Mouse (Mus musculus): Measurements from ENCODE around the gene Ifna4. TPM values are rescaled to one million over a fixed set of nuclear protein-coding genes. Genes with fewer than 3 reads are reported as not detected.
A peak's percentile ranks its signal among the peaks of the same experiment; 100 is the strongest.
"Not testable (repeated sequence)": the region's sequence is repeated elsewhere in the genome, so short reads cannot be mapped to it uniquely, and the experiment has no call there.

The Ifna4 gene
- total RNA-seq (2021) = not detected

DNA sequence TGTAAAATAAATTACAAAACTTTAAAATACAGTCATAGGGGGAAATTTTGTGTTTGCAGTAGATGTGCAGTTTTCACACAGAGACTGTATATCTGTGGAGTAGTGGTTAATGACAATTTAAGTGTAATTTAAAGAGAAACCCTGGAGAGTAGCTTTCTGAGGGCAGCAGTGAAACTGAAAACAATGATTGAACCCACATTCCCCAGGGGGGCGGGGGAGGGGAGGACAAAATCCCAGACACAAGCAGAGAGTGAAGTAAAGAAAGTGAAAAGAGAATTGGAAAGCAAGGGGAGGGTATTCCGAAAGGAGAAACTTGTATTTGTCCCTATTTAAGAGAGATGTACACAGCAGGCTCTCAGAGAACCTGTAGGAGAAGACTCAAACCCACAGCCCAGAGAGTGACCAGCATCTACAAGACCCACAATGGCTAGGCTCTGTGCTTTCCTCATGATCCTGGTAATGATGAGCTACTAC is at the start of gene Ifna4:
Gene Ifna4 (plus strand): TSS at position 424 of the 474 bp plus-strand sequence.
- no peak for DNase-seq

DNA sequence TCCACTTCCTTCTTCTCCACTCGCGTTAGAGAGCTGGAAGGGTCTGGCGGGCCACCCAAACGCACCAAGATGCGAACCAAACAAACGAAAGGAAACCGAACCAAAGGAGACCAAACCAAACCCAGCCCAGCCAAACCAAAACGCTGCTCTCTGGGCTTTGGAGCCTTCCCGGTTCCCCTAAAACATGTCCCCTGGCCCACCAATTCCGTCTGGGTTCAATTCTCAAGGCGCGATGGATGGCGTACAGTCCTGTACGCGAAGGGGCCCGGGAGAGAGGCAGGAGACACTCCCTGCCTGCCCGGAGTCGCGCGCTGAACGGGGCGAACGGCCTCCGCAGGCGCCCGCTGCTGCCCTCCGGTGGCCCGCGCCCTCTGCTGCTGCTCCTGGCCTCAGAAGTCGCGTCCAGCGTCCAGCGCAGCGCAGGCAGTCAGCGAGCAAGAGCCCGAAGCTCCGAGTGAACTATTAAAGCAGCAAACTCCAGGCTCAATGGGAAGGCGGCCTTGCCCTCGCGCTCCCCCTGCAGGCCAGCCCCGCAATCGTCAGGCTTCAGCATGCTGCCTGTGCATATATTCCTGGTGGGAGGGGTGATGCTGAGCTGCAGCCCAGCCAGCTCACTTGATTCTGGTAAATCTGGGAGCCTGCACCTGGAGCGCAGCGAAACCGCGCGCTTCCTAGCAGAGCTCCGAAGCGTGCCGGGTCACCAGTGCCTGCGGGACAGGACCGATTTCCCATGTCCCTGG is 47.6 kb upstream of the Ifna4 start, which contains the start of gene Gm13275:
Gene Gm13275 (plus strand): TSS at position 552 of the 740 bp plus-strand sequence.
- DNase-seq = peak; percentile 79

DNA sequence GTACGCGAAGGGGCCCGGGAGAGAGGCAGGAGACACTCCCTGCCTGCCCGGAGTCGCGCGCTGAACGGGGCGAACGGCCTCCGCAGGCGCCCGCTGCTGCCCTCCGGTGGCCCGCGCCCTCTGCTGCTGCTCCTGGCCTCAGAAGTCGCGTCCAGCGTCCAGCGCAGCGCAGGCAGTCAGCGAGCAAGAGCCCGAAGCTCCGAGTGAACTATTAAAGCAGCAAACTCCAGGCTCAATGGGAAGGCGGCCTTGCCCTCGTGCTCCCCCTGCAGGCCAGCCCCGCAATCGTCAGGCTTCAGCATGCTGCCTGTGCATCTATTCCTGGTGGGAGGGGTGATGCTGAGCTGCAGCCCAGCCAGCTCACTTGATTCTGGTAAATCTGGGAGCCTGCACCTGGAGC is 44.6 kb upstream of the Ifna4 start, which contains the start of gene Gm13279:
Gene Gm13279 (plus strand): TSS at position 301 of the 400 bp plus-strand sequence.
- not testable (repeated sequence) for DNase-seq

DNA sequence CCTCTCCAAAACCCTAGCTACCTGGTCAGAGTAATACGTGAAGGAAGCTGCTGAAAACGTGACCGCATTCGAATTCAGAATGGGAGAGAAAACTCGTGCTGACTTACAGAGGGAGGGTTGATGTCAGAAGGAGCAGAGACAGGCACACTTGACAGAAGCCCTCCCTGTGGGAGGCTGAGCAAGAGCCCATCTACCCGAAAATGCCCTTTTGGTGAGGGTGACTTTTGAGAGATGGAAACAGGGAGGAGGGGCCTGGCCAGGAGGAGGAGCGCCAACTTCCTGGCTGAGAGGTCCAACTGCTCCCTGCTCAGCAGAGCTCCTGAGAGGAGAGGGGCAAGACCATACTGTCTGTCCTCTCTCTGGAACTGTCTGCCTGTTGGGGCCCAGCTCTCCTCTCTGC is 42.3 kb upstream of the Ifna4 start, which contains the start of gene Gm13285:
Gene Gm13285 (plus strand): TSS at position 301 of the 400 bp plus-strand sequence.
- not testable (repeated sequence) for DNase-seq

DNA sequence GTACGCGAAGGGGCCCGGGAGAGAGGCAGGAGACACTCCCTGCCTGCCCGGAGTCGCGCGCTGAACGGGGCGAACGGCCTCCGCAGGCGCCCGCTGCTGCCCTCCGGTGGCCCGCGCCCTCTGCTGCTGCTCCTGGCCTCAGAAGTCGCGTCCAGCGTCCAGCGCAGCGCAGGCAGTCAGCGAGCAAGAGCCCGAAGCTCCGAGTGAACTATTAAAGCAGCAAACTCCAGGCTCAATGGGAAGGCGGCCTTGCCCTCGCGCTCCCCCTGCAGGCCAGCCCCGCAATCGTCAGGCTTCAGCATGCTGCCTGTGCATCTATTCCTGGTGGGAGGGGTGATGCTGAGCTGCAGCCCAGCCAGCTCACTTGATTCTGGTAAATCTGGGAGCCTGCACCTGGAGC is 38.7 kb upstream of the Ifna4 start, which contains the start of gene Gm13287:
Gene Gm13287 (plus strand): TSS at position 301 of the 400 bp plus-strand sequence.
- DNase-seq = not testable (repeated sequence)

DNA sequence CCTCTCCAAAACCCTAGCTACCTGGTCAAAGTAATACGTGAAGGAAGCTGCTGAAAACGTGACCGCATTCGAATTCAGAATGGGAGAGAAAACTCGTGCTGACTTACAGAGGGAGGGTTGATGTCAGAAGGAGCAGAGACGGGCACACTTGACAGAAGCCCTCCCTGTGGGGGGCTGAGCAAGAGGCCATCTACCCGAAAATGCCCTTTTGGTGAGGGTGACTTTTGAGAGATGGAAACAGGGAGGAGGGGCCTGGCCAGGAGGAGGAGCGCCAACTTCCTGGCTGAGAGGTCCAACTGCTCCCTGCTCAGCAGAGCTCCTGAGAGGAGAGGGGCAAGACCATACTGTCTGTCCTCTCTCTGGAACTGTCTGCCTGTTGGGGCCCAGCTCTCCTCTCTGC is 36.4 kb upstream of the Ifna4 start, which contains the start of gene Gm13288:
Gene Gm13288 (plus strand): TSS at position 301 of the 400 bp plus-strand sequence.
- DNase-seq = not testable (repeated sequence)

DNA sequence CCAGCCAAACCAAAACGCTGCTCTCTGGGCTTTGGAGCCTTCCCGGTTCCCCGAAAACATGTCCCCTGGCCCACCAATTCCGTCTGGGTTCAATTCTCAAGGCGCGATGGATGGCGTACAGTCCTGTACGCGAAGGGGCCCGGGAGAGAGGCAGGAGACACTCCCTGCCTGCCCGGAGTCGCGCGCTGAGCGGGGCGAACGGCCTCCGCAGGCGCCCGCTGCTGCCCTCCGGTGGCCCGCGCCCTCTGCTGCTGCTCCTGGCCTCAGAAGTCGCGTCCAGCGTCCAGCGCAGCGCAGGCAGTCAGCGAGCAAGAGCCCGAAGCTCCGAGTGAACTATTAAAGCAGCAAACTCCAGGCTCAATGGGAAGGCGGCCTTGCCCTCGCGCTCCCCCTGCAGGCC is 35.9 kb upstream of the Ifna4 start:
- peak; percentile 50 for DNase-seq

DNA sequence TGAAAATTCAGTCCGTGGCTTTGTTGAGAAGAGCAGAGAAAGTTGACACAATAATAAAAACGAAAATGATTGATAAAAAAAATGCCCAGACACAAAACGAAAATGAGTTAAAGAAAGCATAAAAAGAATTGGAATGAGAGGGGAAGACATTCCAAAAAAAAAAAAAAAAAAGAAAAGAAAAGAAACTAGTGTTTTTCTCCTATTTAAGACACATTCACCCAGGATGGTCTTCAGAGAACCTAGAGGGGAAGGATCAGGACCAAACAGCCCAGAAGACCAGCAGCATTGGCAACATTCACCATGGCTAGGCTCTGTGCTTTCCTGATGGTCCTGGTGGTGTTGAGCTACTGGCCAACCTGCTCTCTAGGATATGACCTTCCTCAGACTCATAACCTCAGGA is 25.7 kb upstream of the Ifna4 start, which contains the start of gene Ifna7:
Gene Ifna7 (plus strand): TSS at position 301 of the 400 bp plus-strand sequence.
- no peak for DNase-seq

DNA sequence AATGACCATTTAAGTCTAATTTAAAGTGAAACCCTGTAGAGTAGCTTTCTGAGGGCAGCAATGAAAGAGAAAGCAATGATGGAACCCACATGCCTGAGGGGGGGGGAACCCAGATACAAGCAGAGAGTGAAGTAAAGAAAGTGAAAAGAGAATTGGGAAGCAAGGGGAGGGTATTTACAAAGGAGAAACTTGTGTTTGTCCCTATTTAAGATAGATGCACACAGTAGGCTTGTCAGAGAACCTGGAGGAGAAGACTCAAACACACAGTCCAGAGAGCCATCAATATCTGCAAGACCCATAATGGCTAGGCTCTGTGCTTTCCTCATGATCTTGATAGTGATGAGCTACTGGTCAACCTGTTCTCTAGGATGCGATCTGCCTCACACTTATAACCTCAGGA is 22.0 kb upstream of the Ifna4 start, which contains the start of gene Ifna11:
Gene Ifna11 (plus strand): TSS at position 301 of the 400 bp plus-strand sequence.
- DNase-seq = no peak

DNA sequence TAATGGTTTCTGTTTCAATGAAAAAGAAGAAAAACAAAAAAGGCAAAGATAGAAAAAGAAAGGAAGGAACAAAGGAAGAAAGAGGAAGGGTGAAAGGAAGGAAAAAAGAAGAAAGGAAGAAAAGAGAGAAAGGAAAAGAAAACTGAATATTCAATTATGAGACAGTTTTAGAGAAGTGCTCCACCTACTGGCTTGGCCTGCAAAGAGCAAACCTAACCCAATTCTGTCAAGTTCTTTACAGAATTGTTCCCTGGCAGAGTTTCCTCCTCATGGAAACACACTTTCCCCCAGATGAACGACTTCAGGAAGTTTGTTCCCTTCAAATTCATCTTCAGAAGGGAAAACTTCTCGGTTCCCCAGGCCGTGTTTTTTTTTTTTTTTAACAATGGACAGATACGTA is 18.7 kb upstream of the Ifna4 start:
- DNase-seq = no peak

DNA sequence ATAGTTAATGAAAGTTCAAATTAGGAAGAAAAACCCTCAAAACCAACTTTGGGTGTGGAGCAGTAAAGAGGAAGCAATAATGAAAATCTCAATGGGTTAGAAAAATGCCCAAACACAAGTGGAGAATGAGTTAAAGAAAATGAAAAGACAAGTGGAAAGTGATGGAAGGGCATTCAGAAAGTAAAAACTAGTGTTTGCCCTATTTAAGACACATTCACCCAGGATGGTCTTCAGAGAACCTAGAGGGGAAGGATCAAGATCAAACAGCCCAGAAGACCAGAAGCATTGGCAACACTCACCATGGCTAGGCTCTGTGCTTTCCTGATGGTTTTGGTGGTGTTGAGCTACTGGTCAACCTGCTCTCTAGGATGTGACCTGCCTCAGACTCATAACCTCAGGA is 14.5 kb upstream of the Ifna4 start, which contains the start of gene Ifna6:
Gene Ifna6 (plus strand): TSS at position 301 of the 400 bp plus-strand sequence.
- not testable (repeated sequence) for DNase-seq

DNA sequence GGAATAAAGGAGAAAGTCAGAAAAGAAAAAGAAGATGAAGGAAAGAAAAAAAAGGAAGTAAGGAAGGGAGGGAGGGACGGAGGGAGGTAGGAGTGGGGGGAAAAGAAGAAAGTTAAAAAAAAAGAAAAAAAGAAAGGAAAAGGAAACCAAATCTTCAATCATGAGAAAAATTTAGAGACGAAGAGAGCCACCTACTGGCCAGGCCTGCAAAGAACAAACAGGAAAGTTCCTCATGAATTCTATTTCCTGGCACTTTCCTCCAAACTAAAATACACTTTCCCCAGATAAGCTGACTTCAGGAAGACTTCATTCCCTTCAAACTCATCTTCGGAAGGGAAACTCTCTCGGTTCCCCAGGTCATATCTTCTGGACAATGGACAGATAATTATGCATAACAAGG is 11.1 kb upstream of the Ifna4 start:
- peak; percentile 21 for DNase-seq

DNA sequence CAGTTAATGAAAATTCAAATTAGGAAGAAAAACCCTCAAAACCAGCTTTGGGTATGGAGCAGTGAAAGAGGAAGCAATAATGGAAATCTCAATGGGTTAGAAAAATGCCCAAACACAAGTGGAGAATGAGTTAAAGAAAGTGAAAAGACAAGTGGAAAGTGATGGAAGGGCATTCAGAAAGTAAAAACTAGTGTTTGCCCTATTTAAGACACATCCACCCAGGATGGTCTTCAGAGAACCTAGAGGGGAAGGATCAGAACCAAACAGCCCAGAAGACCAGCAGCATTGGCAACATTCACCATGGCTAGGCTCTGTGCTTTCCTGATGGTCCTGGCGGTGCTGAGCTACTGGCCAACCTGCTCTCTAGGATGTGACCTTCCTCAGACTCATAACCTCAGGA is 6.4 kb upstream of the Ifna4 start, which contains the start of gene Ifna5:
Gene Ifna5 (plus strand): TSS at position 301 of the 400 bp plus-strand sequence.
- not testable (repeated sequence) for DNase-seq

DNA sequence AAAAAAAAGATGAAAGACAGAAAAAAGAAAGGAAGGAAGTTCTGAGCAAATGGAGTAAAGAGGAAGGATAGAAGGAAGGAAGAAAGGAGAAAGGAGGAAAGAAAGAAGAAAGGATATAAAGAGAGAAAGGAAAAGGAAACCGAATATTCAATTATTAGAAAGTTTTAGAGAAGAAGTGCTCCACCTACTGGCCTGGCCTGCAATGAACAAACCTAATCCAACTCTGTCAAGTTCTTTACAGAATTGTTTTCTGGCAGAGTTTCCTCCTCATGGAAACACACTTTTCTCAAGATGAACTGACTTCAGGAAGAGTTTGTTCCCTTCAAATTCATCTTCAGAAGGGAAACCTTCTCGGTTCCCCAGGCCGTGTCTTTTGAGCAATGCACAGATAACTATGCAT is 2.8 kb upstream of the Ifna4 start:
- DNase-seq = peak; percentile 12

DNA sequence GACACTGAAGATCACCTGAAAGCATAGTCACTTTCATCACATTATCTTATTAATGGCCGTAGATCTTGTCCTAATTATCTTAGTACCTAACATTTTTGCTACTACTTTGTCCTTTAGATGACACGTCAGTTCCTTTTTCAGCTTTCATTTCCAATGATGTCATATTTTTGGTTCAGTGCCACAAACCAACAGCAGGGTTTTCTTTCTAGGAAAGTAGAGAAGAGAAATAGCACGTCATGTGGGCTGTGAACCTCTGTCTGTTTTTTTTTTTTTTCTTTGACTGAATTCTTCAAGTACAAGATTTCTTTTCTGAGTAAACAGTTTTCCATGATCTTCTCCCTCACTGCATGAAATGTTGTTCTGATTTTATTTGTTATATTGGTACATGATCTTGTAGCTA is 1.6 kb upstream of the Ifna4 start:
- DNase-seq = no peak

DNA sequence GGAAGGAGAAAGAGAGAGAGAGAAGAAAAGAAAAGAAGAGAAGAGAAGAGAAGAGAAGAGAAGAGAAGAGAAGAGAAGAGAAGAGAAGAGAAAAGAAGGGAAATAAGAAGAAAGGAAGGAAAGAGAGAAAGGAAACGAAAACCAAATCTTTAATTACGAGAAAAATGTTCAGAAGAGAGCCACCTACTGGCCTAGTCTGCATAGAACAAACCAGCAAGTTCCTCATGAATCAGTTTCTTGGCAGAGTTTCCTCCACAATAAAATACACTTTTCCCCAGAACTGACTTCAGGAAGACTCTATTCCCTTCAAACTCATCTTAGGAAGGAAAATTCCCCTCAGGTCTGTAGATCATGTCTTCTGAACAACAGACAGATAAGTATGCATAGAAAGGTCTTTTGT is 3.7 kb downstream of the Ifna4 start:
- DNase-seq = no peak

DNA sequence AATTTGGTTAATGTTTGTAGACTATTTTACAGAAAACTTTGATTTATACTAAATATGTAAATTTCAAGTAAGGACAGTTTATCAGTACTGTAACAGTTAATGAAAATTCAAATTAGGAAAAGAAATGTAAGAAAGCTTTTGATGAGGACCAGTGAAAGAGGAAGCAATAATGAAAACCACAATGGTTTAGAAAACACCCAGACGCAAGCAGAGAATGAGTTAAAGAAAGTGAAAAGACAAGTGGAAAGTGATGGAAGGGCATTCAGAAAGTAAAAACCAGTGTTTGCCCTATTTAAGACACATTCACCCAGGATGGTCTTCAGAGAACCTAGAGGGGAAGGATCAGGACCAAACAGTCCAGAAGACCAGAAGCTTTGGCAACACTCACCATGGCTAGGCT is 8.0 kb downstream of the Ifna4 start, which contains the start of gene Ifna1:
Gene Ifna1 (plus strand): TSS at position 390 of the 400 bp plus-strand sequence.
- DNase-seq = no peak

DNA sequence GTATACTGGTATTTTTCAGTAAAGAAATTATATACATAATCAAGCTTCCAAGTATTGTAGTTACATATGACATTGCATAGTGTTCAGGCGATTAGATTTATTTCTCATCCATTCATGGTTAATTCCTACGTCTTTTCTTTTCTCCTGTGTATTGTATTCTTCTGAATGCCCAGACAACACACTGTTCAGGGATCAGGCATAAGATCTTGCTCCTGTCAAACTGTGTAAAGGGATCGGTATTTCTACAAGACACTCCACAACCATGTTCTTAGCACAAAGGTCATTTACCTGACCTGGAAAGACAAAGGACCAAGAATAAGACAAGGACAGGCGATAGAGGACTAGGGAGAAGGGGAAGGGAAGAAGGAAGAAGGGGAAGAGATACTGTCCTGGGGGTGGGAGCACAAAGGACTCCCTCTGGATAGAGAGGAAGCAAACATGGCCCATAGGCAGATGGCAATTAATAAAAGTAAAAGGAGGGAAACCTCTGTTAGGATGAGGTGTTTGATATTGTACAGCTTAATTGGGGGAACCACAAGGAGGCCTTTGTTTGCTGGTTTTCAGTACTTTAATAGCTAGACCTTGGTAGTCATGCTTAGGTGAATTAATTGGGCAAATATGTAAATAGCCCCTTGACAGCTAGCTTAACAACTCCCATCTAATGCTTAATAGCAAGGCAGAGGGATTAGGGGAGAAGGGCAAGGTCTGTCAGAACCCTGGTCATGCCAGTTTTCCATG is 9.5 kb downstream of the Ifna4 start:
- no peak for DNase-seq

DNA sequence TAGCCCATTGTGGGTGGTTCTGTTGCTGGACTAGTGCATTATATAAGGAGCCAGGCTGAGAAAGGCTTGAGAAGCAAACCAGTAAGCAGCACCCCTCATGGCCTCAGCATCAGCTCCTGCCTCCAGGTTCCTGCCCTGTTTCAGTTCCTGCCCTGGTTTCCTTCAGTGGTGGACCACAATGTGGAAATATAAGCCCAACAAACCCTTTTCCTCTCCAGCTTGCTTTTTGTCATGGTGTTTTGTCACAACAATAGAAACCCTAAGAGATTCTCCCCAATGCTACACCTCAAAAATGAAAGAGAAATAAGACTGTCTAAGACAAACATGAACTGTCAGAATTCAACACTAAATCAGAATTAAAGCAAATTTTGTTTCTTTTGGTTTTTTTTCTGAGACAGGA is 17.6 kb downstream of the Ifna4 start:
- DNase-seq = no peak

DNA sequence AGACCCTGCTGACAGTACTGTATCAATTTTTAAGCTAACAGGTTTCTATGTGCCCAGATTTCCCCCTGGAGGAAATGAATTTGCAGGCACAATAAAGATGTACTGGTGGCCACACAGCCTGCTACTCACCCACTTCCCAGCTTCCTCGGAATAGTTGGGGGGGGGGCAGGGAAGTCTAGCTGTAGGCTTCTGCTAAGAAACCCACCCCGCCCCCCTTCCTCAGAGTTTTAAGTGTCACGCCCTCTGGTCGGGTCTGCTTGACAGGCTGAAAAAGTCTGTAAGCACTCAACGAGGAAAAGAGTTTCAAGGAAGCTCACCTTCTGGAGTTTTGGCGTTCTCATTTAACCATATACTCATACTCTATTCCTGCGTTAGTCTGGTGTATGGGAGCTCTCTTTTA is 21.6 kb downstream of the Ifna4 start:
- DNase-seq = no peak

DNA sequence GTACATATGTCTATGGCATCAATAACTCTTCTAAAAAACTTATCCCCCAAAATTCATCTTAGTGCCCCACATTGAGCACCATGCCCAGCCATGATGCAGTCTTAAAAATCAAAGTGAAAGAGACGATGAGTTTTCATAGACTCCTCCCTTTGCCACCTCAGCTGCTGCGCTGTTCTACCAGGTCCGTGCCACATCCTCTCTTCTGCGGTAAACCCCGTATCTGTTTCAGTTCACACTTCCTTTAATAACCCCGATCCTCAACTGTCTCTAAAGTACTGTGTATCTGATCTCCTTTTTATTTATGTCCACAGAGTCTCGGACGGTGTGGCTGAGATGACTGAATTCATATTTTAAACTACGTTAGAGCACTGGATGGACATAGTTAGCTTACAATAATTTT is 22.9 kb downstream of the Ifna4 start:
- no peak for DNase-seq

DNA sequence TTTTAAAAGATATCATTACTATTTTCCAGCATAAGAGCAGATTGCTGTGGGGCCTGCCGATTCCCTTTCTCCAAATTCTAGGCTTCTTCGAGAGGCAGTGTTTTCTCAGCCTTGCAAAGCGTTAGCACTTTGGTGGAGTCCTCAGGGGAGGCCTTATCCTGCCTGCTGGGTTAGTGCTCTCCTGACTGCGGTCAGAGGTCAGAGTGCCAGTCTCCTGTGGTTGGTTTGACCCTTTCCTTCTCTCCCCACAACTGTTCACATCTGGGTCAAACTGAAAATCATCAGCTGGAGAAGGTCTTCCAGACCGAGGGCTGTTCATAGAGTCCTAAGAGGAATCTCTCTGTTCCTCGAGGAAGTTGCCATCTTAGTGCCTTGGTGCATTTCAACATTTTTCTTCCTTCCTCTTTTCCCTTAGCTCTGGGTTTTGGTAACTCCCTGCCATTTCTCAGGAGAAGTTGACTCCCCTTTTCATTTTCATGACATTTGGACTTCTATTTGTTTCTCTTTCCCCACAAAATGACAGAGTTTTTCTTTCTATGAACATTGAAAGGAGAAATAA is 23.4 kb downstream of the Ifna4 start:
- no peak for DNase-seq

All from heart, postnatal 4 days (tissue).